Mouse (Mus musculus) liver, postnatal 0 days (tissue): ENCODE measurements around the gene Reps1. TPM values are rescaled to one million over a fixed set of nuclear protein-coding genes. Genes with fewer than 3 reads are reported as not detected.
A peak's percentile ranks its signal among the peaks of the same experiment; 100 is the strongest.

Source experiments
- ATAC-seq: fragments of 200-750 bp; cut with Nextera tagmentation; 2 replicates; pipeline ENCODE4 v1.8.0; 2017; ENCODE audit warnings: mild to moderate bottlenecking, moderate library complexity
- DNase-seq: peaks from one replicate; pipeline ENCODE4 v3.0.0-alpha.2; 2016
- H3K27ac ChIP-seq: fragments of 300-500 bp; sonication (generic); 2 replicates; pipeline ENCODE4 v1.5.1; 2014; ENCODE audit warnings: antibody characterized with exemption, moderate library complexity, mild to moderate bottlenecking, low read depth
- H3K27me3 ChIP-seq: fragments of 300-500 bp; sonication (generic); 2 replicates; pipeline ENCODE4 v1.6.1; 2014; ENCODE audit warnings: low read length, control low read depth, mixed read lengths; ENCODE audit not compliant: insufficient read depth
- H3K36me3 ChIP-seq: fragments of 300-500 bp; sonication (generic); replicated peaks from 2 replicates; pipeline ENCODE4 v1.6.1; 2014; ENCODE audit warnings: mild to moderate bottlenecking, control low read depth, low read length, moderate library complexity, mixed read lengths; ENCODE audit not compliant: insufficient read depth
- H3K4me1 ChIP-seq: fragments of 300-500 bp; sonication (generic); 2 replicates; pipeline ENCODE4 v1.6.1; 2014; ENCODE audit warnings: antibody characterized with exemption, mild to moderate bottlenecking, control low read depth; ENCODE audit not compliant: insufficient read depth
- H3K4me2 ChIP-seq: fragments of 300-500 bp; sonication (generic); 2 replicates; pipeline ENCODE4 v1.6.1; 2014; ENCODE audit warnings: low read depth, mild to moderate bottlenecking, low read length, moderate library complexity, mixed read lengths
- H3K4me3 ChIP-seq: fragments of 300-500 bp; sonication (generic); 2 replicates; pipeline ENCODE4 v1.5.1; 2014; ENCODE audit warnings: low read depth, low read length
- H3K9ac ChIP-seq: fragments of 300-500 bp; sonication (generic); replicated peaks from 2 replicates; pipeline ENCODE4 v1.6.1; 2014; ENCODE audit warnings: mild to moderate bottlenecking, moderate library complexity
- H3K9me3 ChIP-seq: fragments of 300-500 bp; sonication (generic); 2 replicates; pipeline ENCODE4 v1.6.1; 2016; ENCODE audit warnings: mild to moderate bottlenecking, control low read depth, low read length, mixed read lengths
- CTCF ChIP-seq: sonication (generic); IDR thresholded peaks from 2 replicates; pipeline ENCODE4 v1.5.1; 2016; ENCODE audit warnings: antibody characterized with exemption, low read depth
- EP300 ChIP-seq: IDR thresholded peaks from 2 replicates; pipeline ENCODE4 v1.6.1; 2016; ENCODE audit warnings: antibody characterized with exemption, low read depth, mild to moderate bottlenecking
- WGBS: fragments of 180-500 bp; shearing (Covaris S2); extraction: QIAGEN DNeasy Blood & Tissue Kit; methylation state at CpG from one replicate; pipeline ENCODE4 v1.1.7; 2014; ENCODE audit not compliant: insufficient replicate concordance; 5-methylcytosine and 5-hydroxymethylcytosine counted together
- polyA plus RNA-seq: library from polyadenylated mRNA; unstranded; fragments of >200 nt; fragmentation: Nextera tagmentation; extraction: Ambion mirVana; gene quantifications from 2 replicates; pipeline ENCODE4 v1.2.1, GENCODE M21; 2015

The Reps1 gene
- polyA plus RNA-seq, 1 experiment from 2014 or later: 5.6 TPM

- no peak for TF ChIP-seq EP300
- no peak for ATAC-seq
- H3K27me3 ChIP-seq: no peaks in the 10 kb centered on the region
Measured at GRCm38 (mm10) chr10:18046380-18046779, 9.3 kb upstream of the Reps1 start.

GRCm38 (mm10) chr10:18047380-18048146 lies 8.1 kb upstream of the Reps1 start:
- no peak for DNase-seq
- TF ChIP-seq CTCF (no peak), EP300 (no peak)
- Histone ChIP-seq H3K36me3 (no peaks in the 10 kb centered on the region), H3K4me2 (no peak overlapping the region), H3K27ac (no peak overlapping the region; the same call in 1 of the 2 replicates), H3K9me3 (no peaks in the 10 kb centered on the region), H3K4me3 (no peak overlapping the region), H3K9ac (no peak overlapping the region), H3K27me3 (no peaks in the 10 kb centered on the region), H3K4me1 (no peaks in the 10 kb centered on the region)
- peak; percentile 80 for ATAC-seq
- 66% methylated on average over 10 of the region's 10 CpGs for WGBS

More at GRCm38 (mm10) chr10:18046380-18046779, 9.3 kb upstream of the Reps1 start:
- Histone ChIP-seq H3K4me2 (no peak overlapping the region), H3K4me1 (no peaks in the 10 kb centered on the region), H3K36me3 (no peaks in the 10 kb centered on the region), H3K27ac (no peak overlapping the region), H3K9ac (no peak overlapping the region), H3K9me3 (no peaks in the 10 kb centered on the region), H3K4me3 (no peak overlapping the region)
- no peak for DNase-seq

GRCm38 (mm10) chr10:18055009-18055695 lies 509 bp upstream of the Reps1 start:
- Histone ChIP-seq H3K27ac (peak overlapping the region; percentile 86), H3K4me3 (peak overlapping the region; percentile 82), H3K4me2 (peak overlapping the region; percentile 84), H3K9me3 (no peaks in the 10 kb centered on the region), H3K36me3 (no peaks in the 10 kb centered on the region), H3K27me3 (no peaks in the 10 kb centered on the region), H3K9ac (peak overlapping the region; percentile 92), H3K4me1 (peaks cover 24% of the 10 kb centered on the region)
- ATAC-seq (peak; percentile 98), DNase-seq (peak; percentile 87)
- TF ChIP-seq EP300 (no peak), CTCF (peak; percentile 64)
- 5% methylated on average over 48 of the region's 61 CpGs for WGBS

- H3K4me1 ChIP-seq: peaks cover 24% of the 10 kb centered on the region
- DNase-seq: no peak
- 1% methylated on average over 8 of the region's 8 CpGs for WGBS
- H3K4me3 ChIP-seq: peak overlapping the region; percentile 82
- ATAC-seq: no peak
- no peak for TF ChIP-seq CTCF
- no peak for TF ChIP-seq EP300
- peak overlapping the region; percentile 84 for H3K4me2 ChIP-seq
- peak overlapping the region; percentile 92 for H3K9ac ChIP-seq
- H3K27ac ChIP-seq: peak overlapping the region; percentile 86; the same call in 1 of the 2 replicates
- no peaks in the 10 kb centered on the region for H3K9me3 ChIP-seq
- no peaks in the 10 kb centered on the region for H3K27me3 ChIP-seq
- H3K36me3 ChIP-seq: no peaks in the 10 kb centered on the region
Measured at GRCm38 (mm10) chr10:18056391-18056745, 707 bp downstream of the Reps1 start.

- H3K9ac ChIP-seq: no peak overlapping the region
- ATAC-seq (no peak), DNase-seq (no peak)
- H3K9me3 ChIP-seq: no peaks in the 10 kb centered on the region
- H3K27ac ChIP-seq: no peak overlapping the region
- no peaks in the 10 kb centered on the region for H3K27me3 ChIP-seq
- H3K36me3 ChIP-seq: no peaks in the 10 kb centered on the region
- no peak overlapping the region for H3K4me3 ChIP-seq
- H3K4me1 ChIP-seq: peaks cover 24% of the 10 kb centered on the region
- no peak overlapping the region for H3K4me2 ChIP-seq
- WGBS: 86% methylated on average over 9 of the region's 9 CpGs
- TF ChIP-seq CTCF: no peak
- TF ChIP-seq EP300: no peak
Measured at GRCm38 (mm10) chr10:18058681-18059338, 3.1 kb downstream of the Reps1 start.

DNA sequence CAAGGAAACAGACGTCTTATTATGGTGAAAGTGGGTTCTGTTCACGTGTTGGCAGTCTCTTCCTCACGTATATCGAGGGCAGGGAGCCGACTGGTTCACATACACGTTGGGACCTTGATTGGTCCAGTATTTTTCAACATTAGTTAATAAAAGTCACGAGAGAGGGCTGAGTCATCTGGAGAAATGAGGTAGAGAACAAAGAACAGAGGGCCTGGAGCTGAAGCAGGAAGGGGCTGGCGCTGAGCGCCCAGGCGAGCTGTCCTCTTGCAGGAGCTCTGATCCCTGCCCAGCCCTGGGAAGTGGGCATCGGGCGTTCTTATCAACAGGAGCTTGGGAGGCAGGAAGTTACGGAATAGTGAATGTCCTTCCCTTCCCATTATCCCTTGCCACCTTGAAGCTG lies 4.1 kb downstream of the Reps1 start:
- Histone ChIP-seq H3K27me3 (no peaks in the 10 kb centered on the region), H3K27ac (0 out of 2 replicates have a peak overlapping the region, but pooled peaks have one; percentile 14), H3K9me3 (no peaks in the 10 kb centered on the region), H3K4me2 (no peak overlapping the region), H3K36me3 (no peaks in the 10 kb centered on the region), H3K9ac (no peak overlapping the region), H3K4me1 (peaks cover 24% of the 10 kb centered on the region), H3K4me3 (no peak overlapping the region)
- DNase-seq (no peak), ATAC-seq (no peak)
- WGBS: 74% methylated on average over 13 of the region's 13 CpGs
- TF ChIP-seq CTCF: no peak
- TF ChIP-seq EP300: no peak
